Mouse (Mus musculus) B cell, adult (primary cell): ENCODE results near the gene Prmt8. TPM values are rescaled to one million over a fixed set of nuclear protein-coding genes. Genes with fewer than 3 reads are reported as not detected.

ENCODE experiments used
- total RNA-seq: library from RNA; stranded (reverse); gene quantifications from 4 replicates; pipeline ENCODE4 v1.2.4, GENCODE M21; 2023; ENCODE audit not compliant: inconsistent age

The Prmt8 gene
- total RNA-seq, result not detected in 4 replicates

DNA sequence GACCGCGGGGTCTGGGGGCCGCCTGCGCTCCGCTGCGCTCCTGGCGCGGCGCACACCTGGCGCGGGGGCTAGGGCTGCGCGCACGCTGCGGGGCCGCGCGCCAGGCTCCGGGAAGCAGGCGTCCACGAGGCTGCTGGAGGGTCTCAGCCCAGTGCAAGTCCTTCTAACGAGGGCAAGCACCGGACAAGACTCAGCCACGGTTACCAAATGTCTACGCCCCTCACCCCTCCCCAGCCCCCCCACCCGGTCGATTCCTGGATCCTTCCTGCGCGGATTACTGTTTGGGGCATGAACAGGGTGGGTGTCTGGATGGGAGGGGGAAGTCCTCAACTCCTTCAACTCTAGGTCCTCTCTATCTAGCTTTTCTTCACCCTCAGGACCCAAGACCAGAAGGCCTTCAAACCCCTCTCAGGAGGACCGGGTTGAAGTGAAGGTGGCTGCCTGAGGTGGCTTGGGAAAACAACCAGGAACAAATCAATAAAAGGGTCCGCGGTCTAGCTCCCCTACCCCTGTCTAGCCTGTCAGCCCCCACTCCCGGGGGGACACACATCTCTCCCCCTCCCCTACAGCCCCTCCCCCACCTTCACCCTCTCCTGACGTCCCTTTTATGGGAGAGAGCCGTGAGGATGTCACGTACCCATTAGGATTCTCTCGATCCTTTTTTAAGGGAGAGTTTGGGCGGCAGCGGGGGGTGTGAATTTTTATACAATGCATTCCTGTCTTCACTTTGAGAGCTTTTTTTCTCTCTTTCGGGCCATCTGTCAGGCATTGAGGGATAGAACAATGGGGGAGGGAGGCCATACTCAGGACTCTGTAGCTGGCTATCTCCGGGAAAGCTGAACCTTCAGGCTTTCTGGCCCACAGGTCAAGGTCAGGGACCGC, at the start of gene Prmt8:
TSS of gene Prmt8 (minus strand) at position 198 of the 882 bp plus-strand sequence.

Other genes with a start within 250 kb of the Prmt8 start
- gene Cracr2a, start 208.1 kb downstream of the Prmt8 start, total RNA-seq, result 7.5 to 11.6 TPM (median 10.3 TPM) in 4 replicates
- not detected in 4 replicates for gene Tspan11, start 118.1 kb upstream of the Prmt8 start, total RNA-seq